Mouse (Mus musculus) liver, postnatal 0 days (tissue): ENCODE data around the gene Mt3. TPM values are rescaled to one million over a fixed set of nuclear protein-coding genes. Genes with fewer than 3 reads are reported as not detected.

Experiments used
- ATAC-seq: fragments of 200-750 bp; cut with Nextera tagmentation; 2 replicates; pipeline ENCODE4 v1.8.0; 2017; ENCODE audit warnings: mild to moderate bottlenecking, moderate library complexity
- DNase-seq: peaks from one replicate; pipeline ENCODE4 v3.0.0-alpha.2; 2016
- H3K27ac ChIP-seq: fragments of 300-500 bp; sonication (generic); 2 replicates; pipeline ENCODE4 v1.5.1; 2014; ENCODE audit warnings: antibody characterized with exemption, moderate library complexity, mild to moderate bottlenecking, low read depth
- H3K27me3 ChIP-seq: fragments of 300-500 bp; sonication (generic); 2 replicates; pipeline ENCODE4 v1.6.1; 2014; ENCODE audit warnings: low read length, control low read depth, mixed read lengths; ENCODE audit not compliant: insufficient read depth
- H3K36me3 ChIP-seq: fragments of 300-500 bp; sonication (generic); replicated peaks from 2 replicates; pipeline ENCODE4 v1.6.1; 2014; ENCODE audit warnings: mild to moderate bottlenecking, control low read depth, low read length, moderate library complexity, mixed read lengths; ENCODE audit not compliant: insufficient read depth
- H3K4me1 ChIP-seq: fragments of 300-500 bp; sonication (generic); 2 replicates; pipeline ENCODE4 v1.6.1; 2014; ENCODE audit warnings: antibody characterized with exemption, mild to moderate bottlenecking, control low read depth; ENCODE audit not compliant: insufficient read depth
- H3K4me2 ChIP-seq: fragments of 300-500 bp; sonication (generic); 2 replicates; pipeline ENCODE4 v1.6.1; 2014; ENCODE audit warnings: low read depth, mild to moderate bottlenecking, low read length, moderate library complexity, mixed read lengths
- H3K4me3 ChIP-seq: fragments of 300-500 bp; sonication (generic); 2 replicates; pipeline ENCODE4 v1.5.1; 2014; ENCODE audit warnings: low read depth, low read length
- H3K9ac ChIP-seq: fragments of 300-500 bp; sonication (generic); replicated peaks from 2 replicates; pipeline ENCODE4 v1.6.1; 2014; ENCODE audit warnings: mild to moderate bottlenecking, moderate library complexity
- H3K9me3 ChIP-seq: fragments of 300-500 bp; sonication (generic); 2 replicates; pipeline ENCODE4 v1.6.1; 2016; ENCODE audit warnings: mild to moderate bottlenecking, control low read depth, low read length, mixed read lengths
- CTCF ChIP-seq: sonication (generic); IDR thresholded peaks from 2 replicates; pipeline ENCODE4 v1.5.1; 2016; ENCODE audit warnings: antibody characterized with exemption, low read depth
- EP300 ChIP-seq: IDR thresholded peaks from 2 replicates; pipeline ENCODE4 v1.6.1; 2016; ENCODE audit warnings: antibody characterized with exemption, low read depth, mild to moderate bottlenecking
- WGBS: fragments of 180-500 bp; shearing (Covaris S2); extraction: QIAGEN DNeasy Blood & Tissue Kit; methylation state at CpG from one replicate; pipeline ENCODE4 v1.1.7; 2014; ENCODE audit not compliant: insufficient replicate concordance; 5-methylcytosine and 5-hydroxymethylcytosine counted together
- polyA plus RNA-seq: library from polyadenylated mRNA; unstranded; fragments of >200 nt; fragmentation: Nextera tagmentation; extraction: Ambion mirVana; gene quantifications from 2 replicates; pipeline ENCODE4 v1.2.1, GENCODE M21; 2015

Gene Mt3
- polyA plus RNA-seq, 1 experiment from 2014 or later: not detected

- Histone ChIP-seq H3K27me3 (no peaks in the 10 kb centered on the region), H3K9me3 (no peaks in the 10 kb centered on the region), H3K9ac (no peak overlapping the region), H3K27ac (no peak overlapping the region), H3K4me1 (peaks cover 20% of the 10 kb centered on the region), H3K4me2 (no peak overlapping the region), H3K4me3 (no peak overlapping the region), H3K36me3 (no peaks in the 10 kb centered on the region)
- 63% methylated on average over 1 of the region's 1 CpGs for WGBS
- DNase-seq (no peak), ATAC-seq (no peak)
- no peak for TF ChIP-seq CTCF
Measured at GRCm38 (mm10) chr8:94113435-94113834, 39.0 kb upstream of the Mt3 start.

GRCm38 (mm10) chr8:94113972-94114371 lies 38.4 kb upstream of the Mt3 start:
- Histone ChIP-seq H3K27ac (no peak overlapping the region), H3K4me1 (peaks cover 24% of the 10 kb centered on the region)

GRCm38 (mm10) chr8:94118776-94119430 lies 33.5 kb upstream of the Mt3 start:
- Histone ChIP-seq H3K27ac (no peak overlapping the region), H3K9ac (no peak overlapping the region), H3K4me3 (no peak overlapping the region), H3K4me2 (no peak overlapping the region), H3K27me3 (no peaks in the 10 kb centered on the region), H3K4me1 (peaks cover 8% of the 10 kb centered on the region; the same call in 1 of the 2 replicates), H3K36me3 (no peaks in the 10 kb centered on the region), H3K9me3 (no peaks in the 10 kb centered on the region)
- DNase-seq (peak; percentile 45), ATAC-seq (peak; percentile 92)
- TF ChIP-seq EP300: peak; percentile 61; the same call in 1 of the 2 replicates
- TF ChIP-seq CTCF: no peak
- WGBS: 23% methylated on average over 6 of the region's 6 CpGs

More at GRCm38 (mm10) chr8:94113972-94114371, 38.4 kb upstream of the Mt3 start:
- DNase-seq: no peak
- Histone ChIP-seq H3K4me3 (no peak overlapping the region), H3K9me3 (no peaks in the 10 kb centered on the region), H3K27me3 (no peaks in the 10 kb centered on the region), H3K9ac (no peak overlapping the region), H3K4me2 (no peak overlapping the region), H3K36me3 (no peaks in the 10 kb centered on the region)
- 86% methylated on average over 2 of the region's 2 CpGs for WGBS
- ATAC-seq: no peak
- TF ChIP-seq CTCF (no peak), EP300 (no peak)

GRCm38 (mm10) chr8:94121625-94122024 lies 30.8 kb upstream of the Mt3 start:
- ATAC-seq (no peak), DNase-seq (no peak)
- TF ChIP-seq CTCF (no peak), EP300 (no peak)
- Histone ChIP-seq H3K36me3 (no peaks in the 10 kb centered on the region), H3K4me1 (peaks cover 8% of the 10 kb centered on the region; the same call in 1 of the 2 replicates), H3K4me2 (no peak overlapping the region), H3K4me3 (no peak overlapping the region), H3K9ac (no peak overlapping the region), H3K27ac (no peak overlapping the region), H3K27me3 (no peaks in the 10 kb centered on the region), H3K9me3 (no peaks in the 10 kb centered on the region)
- WGBS: 83% methylated on average over 9 of the region's 9 CpGs

- H3K4me2 ChIP-seq: no peak overlapping the region
- no peak overlapping the region for H3K4me3 ChIP-seq
- H3K4me1 ChIP-seq: peaks cover 8% of the 10 kb centered on the region; the same call in 1 of the 2 replicates
- ATAC-seq (no peak), DNase-seq (no peak)
- TF ChIP-seq CTCF (no peak), EP300 (no peak)
- WGBS: 47% methylated on average over 8 of the region's 8 CpGs
- no peaks in the 10 kb centered on the region for H3K9me3 ChIP-seq
- no peaks in the 10 kb centered on the region for H3K36me3 ChIP-seq
- no peaks in the 10 kb centered on the region for H3K27me3 ChIP-seq
- no peak overlapping the region for H3K9ac ChIP-seq
- H3K27ac ChIP-seq: no peak overlapping the region
Measured at GRCm38 (mm10) chr8:94122711-94123468, 29.5 kb upstream of the Mt3 start.

GRCm38 (mm10) chr8:94127711-94128110 lies 24.7 kb upstream of the Mt3 start:
- no peak overlapping the region for H3K4me3 ChIP-seq
- no peak for ATAC-seq

More at GRCm38 (mm10) chr8:94127711-94128110, 24.7 kb upstream of the Mt3 start:
- 71% methylated on average over 6 of the region's 6 CpGs for WGBS
- no peak for DNase-seq
- 0 out of 2 replicates have a peak, but pooled peaks cover 2% of the 10 kb centered on the region for H3K27me3 ChIP-seq
- H3K27ac ChIP-seq: no peak overlapping the region
- H3K9me3 ChIP-seq: no peaks in the 10 kb centered on the region
- H3K36me3 ChIP-seq: no peaks in the 10 kb centered on the region
- H3K4me1 ChIP-seq: no peaks in the 10 kb centered on the region
- no peak overlapping the region for H3K4me2 ChIP-seq
- H3K9ac ChIP-seq: no peak overlapping the region
- TF ChIP-seq CTCF (no peak), EP300 (no peak)
